Mouse (Mus musculus): Measurements from ENCODE around the gene Cdhr3. TPM values are rescaled to one million over a fixed set of nuclear protein-coding genes. Genes with fewer than 3 reads are reported as not detected.
"Not testable (repeated sequence)": the region's sequence is repeated elsewhere in the genome, so short reads cannot be mapped to it uniquely, and the experiment has no call there.

Gene Cdhr3
- polyA plus RNA-seq, 1 experiment from 2014 or later = not detected

GRCm38 (mm10) chr12:33068977-33069376 is 23.7 kb downstream of the Cdhr3 start:
- H3K9ac ChIP-seq = no peak overlapping the region
- H3K36me3 ChIP-seq = no peaks in the 10 kb centered on the region
- 57% methylated on average over 2 of the region's 2 CpGs for WGBS
- no peak overlapping the region for H3K4me2 ChIP-seq (replicated peaks)
- ATAC-seq (ENCODE audit: insufficient number of reproducible peaks, insufficient read depth, low FRiP score, low TSS enrichment) = no peak
- no peaks in the 10 kb centered on the region for H3K27me3 ChIP-seq
- no peak overlapping the region for H3K4me3 ChIP-seq
- no peak overlapping the region for H3K27ac ChIP-seq
- no peaks in the 10 kb centered on the region for H3K4me1 ChIP-seq
- H3K9me3 ChIP-seq = no peaks in the 10 kb centered on the region

- ATAC-seq (ENCODE audit: insufficient number of reproducible peaks, insufficient read depth, low FRiP score, low TSS enrichment) = no peak
- Histone ChIP-seq H3K4me3 (no peak overlapping the region), H3K27me3 (no peaks in the 10 kb centered on the region), H3K4me1 (peaks cover 7% of the 10 kb centered on the region), H3K9ac (no peak overlapping the region), H3K36me3 (no peaks in the 10 kb centered on the region), H3K4me2 (replicated peaks) (no peak overlapping the region), H3K27ac (no peak overlapping the region), H3K9me3 (no peaks in the 10 kb centered on the region)
- 61% methylated on average over 4 of the region's 4 CpGs for WGBS
These were observed 26.3 kb downstream of the Cdhr3 start for GRCm38 (mm10) chr12:33066355-33066754.

- ATAC-seq (ENCODE audit: insufficient number of reproducible peaks, insufficient read depth, low FRiP score, low TSS enrichment) = no peak
- Histone ChIP-seq H3K4me1 (peaks cover 8% of the 10 kb centered on the region), H3K4me3 (no peak overlapping the region), H3K36me3 (no peaks in the 10 kb centered on the region), H3K9me3 (no peaks in the 10 kb centered on the region), H3K4me2 (replicated peaks) (no peak overlapping the region), H3K27ac (no peak overlapping the region), H3K9ac (no peak overlapping the region), H3K27me3 (no peaks in the 10 kb centered on the region)
- WGBS = 74% methylated on average over 3 of the region's 3 CpGs
These were observed 27.5 kb downstream of the Cdhr3 start for GRCm38 (mm10) chr12:33065162-33065561.

- Histone ChIP-seq H3K9me3 (no peaks in the 10 kb centered on the region), H3K27me3 (no peaks in the 10 kb centered on the region), H3K4me3 (no peak overlapping the region), H3K27ac (no peak overlapping the region), H3K4me2 (replicated peaks) (no peak overlapping the region), H3K4me1 (peaks cover 8% of the 10 kb centered on the region), H3K36me3 (no peaks in the 10 kb centered on the region), H3K9ac (no peak overlapping the region)
- WGBS = 66% methylated on average over 2 of the region's 2 CpGs
- no peak for ATAC-seq (ENCODE audit: insufficient number of reproducible peaks, insufficient read depth, low FRiP score, low TSS enrichment)
These were observed 28.4 kb downstream of the Cdhr3 start for GRCm38 (mm10) chr12:33064266-33064665.

- H3K9ac ChIP-seq = no peak overlapping the region
- peaks cover 8% of the 10 kb centered on the region for H3K4me1 ChIP-seq
- no peak overlapping the region for H3K4me3 ChIP-seq
- no peaks in the 10 kb centered on the region for H3K27me3 ChIP-seq
- no peaks in the 10 kb centered on the region for H3K9me3 ChIP-seq
- H3K4me2 ChIP-seq (replicated peaks) = no peak overlapping the region
- H3K36me3 ChIP-seq = no peaks in the 10 kb centered on the region
- ATAC-seq (ENCODE audit: insufficient number of reproducible peaks, insufficient read depth, low FRiP score, low TSS enrichment) = no peak
- WGBS = 78% methylated on average over 2 of the region's 2 CpGs
- H3K27ac ChIP-seq = no peak overlapping the region
These were observed 29.4 kb downstream of the Cdhr3 start for GRCm38 (mm10) chr12:33063250-33063649.

- not testable (repeated sequence) for H3K4me2 ChIP-seq (replicated peaks); H3K9ac ChIP-seq; H3K27ac ChIP-seq; ATAC-seq (ENCODE audit: insufficient number of reproducible peaks, insufficient read depth, low FRiP score, low TSS enrichment); H3K9me3 ChIP-seq; H3K4me3 ChIP-seq; H3K27me3 ChIP-seq; H3K36me3 ChIP-seq
- peaks cover 14% of the 10 kb centered on the region for H3K4me1 ChIP-seq
- WGBS = 70% methylated on average over 2 of the region's 2 CpGs
These were observed 30.3 kb downstream of the Cdhr3 start for GRCm38 (mm10) chr12:33062379-33062778.

GRCm38 (mm10) chr12:33061651-33062050 is 31.0 kb downstream of the Cdhr3 start:
- Histone ChIP-seq H3K4me1 (peaks cover 21% of the 10 kb centered on the region), H3K9ac (no peak overlapping the region), H3K27ac (no peak overlapping the region), H3K27me3 (no peaks in the 10 kb centered on the region), H3K4me3 (no peak overlapping the region), H3K36me3 (no peaks in the 10 kb centered on the region), H3K4me2 (replicated peaks) (no peak overlapping the region), H3K9me3 (no peaks in the 10 kb centered on the region)
- 0 out of 2 replicates have a peak, but pooled peaks have one; percentile 55 for ATAC-seq (ENCODE audit: insufficient number of reproducible peaks, insufficient read depth, low FRiP score, low TSS enrichment)
- WGBS = 38% methylated on average over 8 of the region's 8 CpGs

- Histone ChIP-seq H3K27me3 (no peaks in the 10 kb centered on the region), H3K4me2 (replicated peaks) (peak overlapping the region; percentile 48), H3K4me3 (peak overlapping the region; percentile 16), H3K9me3 (no peaks in the 10 kb centered on the region), H3K27ac (0 out of 2 replicates have a peak overlapping the region, but pooled peaks have one; percentile 50), H3K9ac (peak overlapping the region; percentile 24), H3K36me3 (no peaks in the 10 kb centered on the region), H3K4me1 (peaks cover 27% of the 10 kb centered on the region)
- WGBS = 14% methylated on average over 19 of the region's 19 CpGs
- ATAC-seq (ENCODE audit: insufficient number of reproducible peaks, insufficient read depth, low FRiP score, low TSS enrichment) = peak; percentile 55; the same call in 1 of the 2 replicates
These were observed 35.2 kb downstream of the Cdhr3 start for GRCm38 (mm10) chr12:33057231-33058048.

GRCm38 (mm10) chr12:33056574-33056973 is 36.1 kb downstream of the Cdhr3 start:
- 51% methylated on average over 3 of the region's 3 CpGs for WGBS
- H3K36me3 ChIP-seq = no peaks in the 10 kb centered on the region
- H3K4me2 ChIP-seq (replicated peaks) = no peak overlapping the region
- no peak overlapping the region for H3K9ac ChIP-seq
- H3K27me3 ChIP-seq = no peaks in the 10 kb centered on the region
- H3K4me1 ChIP-seq = peaks cover 22% of the 10 kb centered on the region
- H3K9me3 ChIP-seq = no peaks in the 10 kb centered on the region
- ATAC-seq (ENCODE audit: insufficient number of reproducible peaks, insufficient read depth, low FRiP score, low TSS enrichment) = no peak
- no peak overlapping the region for H3K27ac ChIP-seq
- no peak overlapping the region for H3K4me3 ChIP-seq

GRCm38 (mm10) chr12:33056074-33056473 is 36.6 kb downstream of the Cdhr3 start:
- Histone ChIP-seq H3K27ac (no peak overlapping the region), H3K4me3 (no peak overlapping the region)

GRCm38 (mm10) chr12:33053746-33054145 is 38.9 kb downstream of the Cdhr3 start:
- no peaks in the 10 kb centered on the region for H3K9me3 ChIP-seq
- 66% methylated on average over 13 of the region's 13 CpGs for WGBS
- no peak for ATAC-seq (ENCODE audit: insufficient number of reproducible peaks, insufficient read depth, low FRiP score, low TSS enrichment)

More at GRCm38 (mm10) chr12:33056074-33056473, 36.6 kb downstream of the Cdhr3 start:
- H3K27me3 ChIP-seq = no peaks in the 10 kb centered on the region
- H3K4me1 ChIP-seq = peaks cover 19% of the 10 kb centered on the region
- H3K9me3 ChIP-seq = no peaks in the 10 kb centered on the region
- no peaks in the 10 kb centered on the region for H3K36me3 ChIP-seq
- H3K4me2 ChIP-seq (replicated peaks) = no peak overlapping the region
- no peak overlapping the region for H3K9ac ChIP-seq
- no peak for ATAC-seq (ENCODE audit: insufficient number of reproducible peaks, insufficient read depth, low FRiP score, low TSS enrichment)
- 83% methylated on average over 6 of the region's 6 CpGs for WGBS

GRCm38 (mm10) chr12:33053311-33053710 is 39.4 kb downstream of the Cdhr3 start:
- Histone ChIP-seq H3K27me3 (no peaks in the 10 kb centered on the region), H3K27ac (no peak overlapping the region), H3K4me2 (replicated peaks) (no peak overlapping the region), H3K9ac (no peak overlapping the region), H3K4me1 (peaks cover 19% of the 10 kb centered on the region), H3K36me3 (no peaks in the 10 kb centered on the region), H3K9me3 (no peaks in the 10 kb centered on the region), H3K4me3 (no peak overlapping the region)
- 86% methylated on average over 9 of the region's 9 CpGs for WGBS
- no peak for ATAC-seq (ENCODE audit: insufficient number of reproducible peaks, insufficient read depth, low FRiP score, low TSS enrichment)

More at GRCm38 (mm10) chr12:33053746-33054145, 38.9 kb downstream of the Cdhr3 start:
- Histone ChIP-seq H3K4me3 (no peak overlapping the region), H3K36me3 (no peaks in the 10 kb centered on the region), H3K4me2 (replicated peaks) (no peak overlapping the region), H3K27me3 (no peaks in the 10 kb centered on the region), H3K9ac (no peak overlapping the region), H3K27ac (no peak overlapping the region), H3K4me1 (peaks cover 19% of the 10 kb centered on the region)

Data from embryonic facial prominence, embryonic 12.5 days (tissue).